Mouse (Mus musculus) testis, adult 2 months (tissue): ENCODE data around the gene Ablim1. TPM values are rescaled to one million over a fixed set of nuclear protein-coding genes. Genes with fewer than 3 reads are reported as not detected.

Experiments
- H3K27ac ChIP-seq: fragments of 200-500 bp; 2 replicates; pipeline ENCODE4 v1.5.1; 2012; ENCODE audit warnings: low read depth, low read length; ENCODE audit not compliant: control insufficient read depth, insufficient read depth
- H3K27me3 ChIP-seq: fragments of 200-500 bp; 2 replicates; pipeline ENCODE4 v1.6.1; 2012; ENCODE audit warnings: mild to moderate bottlenecking, low read length, moderate library complexity; ENCODE audit not compliant: control insufficient read depth, insufficient read depth
- H3K36me3 ChIP-seq: fragments of 200-500 bp; 2 replicates; pipeline ENCODE4 v1.6.1; 2012; ENCODE audit warnings: mild to moderate bottlenecking, low read length; ENCODE audit not compliant: control insufficient read depth, insufficient read depth
- H3K4me1 ChIP-seq: fragments of 200-500 bp; 2 replicates; pipeline ENCODE4 v1.6.1; 2012; ENCODE audit warnings: low read length; ENCODE audit not compliant: control insufficient read depth, insufficient read depth
- H3K4me3 ChIP-seq: fragments of 200-500 bp; 2 replicates; pipeline ENCODE4 v1.5.1; 2012; ENCODE audit warnings: low read depth, mild to moderate bottlenecking, low read length, moderate library complexity, mixed read lengths; ENCODE audit not compliant: control insufficient read depth
- CTCF ChIP-seq: fragments of 200-500 bp; IDR thresholded peaks from 2 replicates; pipeline ENCODE4 v1.5.1; 2012; ENCODE audit warnings: low read depth, mild to moderate bottlenecking, inconsistent platforms, low read length, moderate library complexity; ENCODE audit not compliant: control insufficient read depth, insufficient read depth, insufficient replicate concordance
- POLR2A ChIP-seq: fragments of 200-500 bp; IDR thresholded peaks from 2 replicates; pipeline ENCODE4 v1.6.1; 2012; ENCODE audit warnings: low read depth, mild to moderate bottlenecking, inconsistent platforms, low read length, moderate library complexity; ENCODE audit not compliant: control insufficient read depth
- polyA plus RNA-seq: library from polyadenylated mRNA; depleted of rRNA; stranded (reverse); fragments of >200 nt; gene quantifications from 2 replicates; pipeline ENCODE4 v1.2.3, GENCODE M21; 2012

Ablim1 gene
- polyA plus RNA-seq, 1 experiment, result 3.0 TPM

DNA sequence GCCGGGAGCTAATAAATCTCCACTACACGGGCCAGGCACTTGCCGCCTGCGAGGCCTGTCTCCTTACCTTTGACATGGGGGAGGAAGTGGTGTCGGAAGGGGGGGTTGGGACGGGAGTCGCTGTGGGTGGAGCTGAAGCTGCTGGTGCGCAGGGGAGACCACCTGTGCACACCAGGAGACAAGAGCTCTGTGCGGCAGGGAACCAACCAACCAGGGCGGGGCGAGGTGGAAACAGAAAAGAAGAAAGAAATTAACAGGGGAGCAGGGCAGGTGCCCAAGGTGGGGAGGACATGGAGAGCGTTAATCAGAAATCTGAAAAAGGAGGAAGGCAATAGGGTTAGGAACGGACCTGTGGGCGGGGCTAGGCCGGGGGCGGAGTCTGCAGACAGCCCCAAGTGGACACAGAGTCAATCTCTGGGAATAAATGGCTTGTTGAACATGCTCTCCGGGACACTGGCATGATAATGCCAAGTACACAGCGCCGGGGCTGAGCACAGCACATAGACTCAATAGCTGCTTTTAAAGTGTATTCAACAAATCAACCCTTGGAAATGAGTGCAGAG, 255.6 kb downstream of the Ablim1 start:
- TF ChIP-seq CTCF, result no peak
- TF ChIP-seq POLR2A, result no peak
- no peaks in the 10 kb centered on the region for H3K27me3 ChIP-seq
- no peak overlapping the region for H3K4me3 ChIP-seq

DNA sequence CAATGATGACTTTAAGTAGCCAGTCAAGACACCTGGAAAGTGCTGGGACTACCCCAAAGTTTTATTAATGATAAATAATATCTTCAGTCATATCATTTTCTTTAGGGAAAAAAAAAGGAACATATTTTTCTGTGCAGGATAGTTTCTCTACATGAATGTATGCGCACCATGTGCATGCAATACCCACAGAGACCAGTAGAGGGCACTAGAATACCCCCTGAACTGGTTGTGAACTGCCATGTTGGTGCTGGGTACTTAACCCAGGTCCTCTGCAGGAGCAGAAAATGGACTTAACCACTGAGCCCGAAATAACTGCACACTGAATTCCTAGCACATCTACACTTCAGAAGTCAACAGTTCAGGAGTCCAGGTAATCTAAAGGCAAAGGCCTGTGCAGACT, 257.2 kb downstream of the Ablim1 start:
- Histone ChIP-seq H3K27me3 (no peaks in the 10 kb centered on the region), H3K4me3 (no peak overlapping the region), H3K4me1 (peaks cover 4% of the 10 kb centered on the region), H3K36me3 (no peaks in the 10 kb centered on the region), H3K27ac (no peak overlapping the region)
- TF ChIP-seq CTCF, result peak; percentile 31; the same call in 1 of the 2 replicates
- TF ChIP-seq POLR2A, result no peak

More for the DNA sequence above, 255.6 kb downstream of the Ablim1 start:
- H3K27ac ChIP-seq, result no peak overlapping the region
- H3K36me3 ChIP-seq, result no peaks in the 10 kb centered on the region
- H3K4me1 ChIP-seq, result peaks cover 4% of the 10 kb centered on the region

DNA sequence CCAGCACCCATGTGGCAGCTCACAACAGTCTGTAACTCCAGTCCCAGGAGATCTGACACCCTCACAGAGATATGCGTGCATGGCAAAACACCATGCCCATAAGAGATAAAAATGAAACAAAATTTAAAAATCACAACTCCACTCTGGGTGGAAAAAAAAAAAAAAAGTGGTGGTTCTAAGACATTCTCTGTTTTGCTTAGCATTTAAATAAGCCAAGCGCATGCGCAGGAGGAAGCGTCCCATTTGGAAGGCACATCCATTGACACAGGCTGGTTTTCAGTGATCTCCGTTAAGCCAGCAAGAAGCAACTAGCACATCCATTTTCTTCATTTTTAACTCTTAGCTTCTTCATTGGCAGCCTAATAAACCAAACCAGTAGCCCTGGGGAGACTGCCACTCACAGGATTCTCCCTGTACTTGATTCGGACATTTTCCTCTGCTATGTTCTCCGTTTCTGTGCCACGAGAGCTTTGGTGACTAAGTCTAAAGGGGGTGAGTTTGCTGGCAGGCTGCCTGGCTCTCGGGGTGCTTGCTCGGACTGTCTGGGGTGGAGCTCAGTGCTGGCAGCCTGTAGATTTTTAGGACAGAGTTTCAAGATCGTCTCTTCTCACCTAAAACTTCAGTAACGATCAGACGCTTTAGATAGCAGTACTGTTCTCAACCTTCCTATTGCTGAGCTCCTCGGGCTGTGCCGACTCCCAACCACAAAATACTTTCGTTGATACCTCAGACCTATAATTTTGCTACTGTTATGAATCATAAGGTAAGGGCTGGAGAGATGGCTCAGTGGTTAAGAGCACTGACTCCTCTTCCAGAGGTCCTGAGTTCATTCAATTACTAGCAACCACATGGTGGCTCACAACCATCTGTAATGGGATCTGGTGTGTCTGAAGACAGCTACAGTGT, 259.3 kb downstream of the Ablim1 start:
- Histone ChIP-seq H3K4me1 (peaks cover 4% of the 10 kb centered on the region), H3K27ac (no peak overlapping the region), H3K4me3 (no peak overlapping the region), H3K27me3 (no peaks in the 10 kb centered on the region), H3K36me3 (no peaks in the 10 kb centered on the region)
- TF ChIP-seq POLR2A (no peak), CTCF (no peak)

DNA sequence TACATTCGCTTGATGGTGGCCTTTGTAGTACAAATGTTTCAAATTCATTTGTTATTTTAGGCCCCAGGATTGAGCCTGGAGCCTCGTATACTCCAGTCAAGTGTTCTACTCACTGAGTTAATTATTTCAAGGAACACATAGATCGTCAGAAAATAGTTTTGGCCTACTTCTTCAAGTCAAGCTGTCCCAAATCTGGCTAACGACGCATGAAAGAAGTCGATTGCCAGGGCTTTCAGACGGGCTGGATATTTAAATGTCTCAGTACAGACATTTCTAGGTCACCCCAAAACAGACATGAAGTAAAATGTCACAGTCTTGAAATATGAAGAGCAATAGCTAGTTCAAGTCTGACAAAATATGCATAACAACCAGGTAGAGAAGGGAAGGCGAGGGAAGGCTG, 261.8 kb downstream of the Ablim1 start:
- H3K36me3 ChIP-seq, result no peaks in the 10 kb centered on the region
- H3K4me1 ChIP-seq, result no peaks in the 10 kb centered on the region
- H3K27ac ChIP-seq, result no peak overlapping the region
- TF ChIP-seq CTCF (no peak), POLR2A (no peak)
- H3K4me3 ChIP-seq, result no peak overlapping the region
- H3K27me3 ChIP-seq, result no peaks in the 10 kb centered on the region

DNA sequence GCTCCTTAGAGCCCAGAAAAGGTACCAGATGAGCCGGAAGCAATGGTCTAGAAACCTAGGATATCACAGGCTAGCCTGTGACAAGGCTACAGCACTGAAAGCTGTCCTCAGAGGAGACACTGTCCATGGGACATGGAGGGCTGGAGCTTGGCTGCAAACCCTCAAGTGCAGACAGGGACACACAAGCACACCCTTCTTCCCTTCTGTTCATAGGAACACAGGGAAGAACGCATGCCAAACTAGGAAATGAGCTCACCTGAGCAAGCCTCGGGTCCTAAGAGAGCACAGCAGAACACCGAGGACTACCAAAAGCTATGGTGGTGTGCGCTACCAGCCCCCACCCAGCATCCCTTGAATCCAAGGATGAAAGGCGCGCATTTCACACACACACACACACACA, 262.7 kb downstream of the Ablim1 start:
- H3K4me3 ChIP-seq, result no peak overlapping the region
- H3K36me3 ChIP-seq, result no peaks in the 10 kb centered on the region
- TF ChIP-seq POLR2A, result no peak
- H3K27ac ChIP-seq, result no peak overlapping the region
- H3K27me3 ChIP-seq, result no peaks in the 10 kb centered on the region
- H3K4me1 ChIP-seq, result no peaks in the 10 kb centered on the region

DNA sequence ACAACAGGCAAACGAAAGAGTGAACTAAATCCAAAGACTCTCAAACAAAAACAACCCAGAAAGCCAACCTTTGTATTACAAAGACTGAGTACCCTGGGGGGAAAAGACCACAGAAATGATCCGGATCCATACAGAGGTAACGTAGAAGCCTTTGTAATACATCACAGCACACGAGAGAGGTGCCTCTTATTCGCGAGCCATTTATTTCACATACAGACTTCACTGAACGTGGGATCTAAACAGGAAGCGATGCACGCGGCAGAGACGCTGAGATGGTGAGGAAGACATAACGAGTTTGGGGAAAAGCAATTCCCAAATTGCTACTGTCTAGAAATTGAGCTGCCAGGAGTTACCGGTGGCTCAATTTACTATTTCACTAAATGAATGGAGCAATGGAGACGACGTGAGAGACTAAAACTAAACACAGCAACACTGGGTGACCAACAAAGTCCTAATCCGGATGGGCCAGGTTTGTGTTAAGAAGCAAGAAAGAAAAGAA, 265.1 kb downstream of the Ablim1 start:
- no peaks in the 10 kb centered on the region for H3K27me3 ChIP-seq
- no peaks in the 10 kb centered on the region for H3K36me3 ChIP-seq
- H3K27ac ChIP-seq, result no peak overlapping the region
- TF ChIP-seq CTCF (no peak), POLR2A (no peak)
- no peak overlapping the region for H3K4me3 ChIP-seq
- H3K4me1 ChIP-seq, result no peaks in the 10 kb centered on the region

DNA sequence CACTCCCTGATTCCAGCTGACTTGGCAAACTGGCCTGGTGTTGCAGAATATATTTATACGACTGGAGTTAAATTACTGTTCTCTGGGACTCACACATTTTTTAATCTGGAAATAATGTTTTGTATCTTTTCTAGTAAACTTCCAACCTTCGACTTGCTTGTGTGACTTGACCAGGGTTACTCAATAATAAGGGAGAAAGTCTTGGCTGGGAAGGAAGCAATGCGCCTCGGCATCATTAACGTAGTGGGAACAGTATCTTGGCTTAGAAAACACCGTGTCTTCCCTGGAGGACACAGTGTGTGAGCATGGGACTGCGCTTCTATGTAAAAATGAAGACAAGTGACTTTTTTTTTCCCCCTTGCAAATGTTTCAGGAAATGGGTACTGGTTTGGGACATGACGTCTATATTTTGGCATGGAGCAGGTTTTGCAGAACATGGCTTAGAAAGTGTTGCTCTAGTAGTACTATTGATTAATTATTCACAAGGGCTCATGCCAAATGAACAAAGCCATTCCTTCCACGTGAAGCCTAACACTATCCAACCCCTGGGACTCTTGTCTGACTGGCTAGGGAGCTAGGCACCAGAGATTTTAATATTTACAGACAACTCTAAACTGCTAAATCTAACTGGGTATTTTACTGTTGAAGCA, 266.9 kb downstream of the Ablim1 start:
- Histone ChIP-seq H3K36me3 (no peaks in the 10 kb centered on the region), H3K4me3 (no peak overlapping the region), H3K4me1 (no peaks in the 10 kb centered on the region), H3K27me3 (no peaks in the 10 kb centered on the region), H3K27ac (no peak overlapping the region)
- TF ChIP-seq CTCF (no peak), POLR2A (no peak)
